Mouse (Mus musculus) liver, embryonic 15.5 days (tissue): ENCODE results near the gene Cwc27. TPM values are rescaled to one million over a fixed set of nuclear protein-coding genes. Genes with fewer than 3 reads are reported as not detected.

Source experiments
- ATAC-seq: fragments of 200-750 bp; cut with Nextera tagmentation; 2 replicates; pipeline ENCODE4 v1.8.0; 2017; ENCODE audit warnings: moderate number of reproducible peaks, mild to moderate bottlenecking, moderate library complexity; ENCODE audit not compliant: insufficient read depth
- H3K27ac ChIP-seq: fragments of 300-500 bp; sonication (generic); replicated peaks from 2 replicates; pipeline ENCODE4 v1.5.1; 2015; ENCODE audit warnings: mild to moderate bottlenecking, inconsistent platforms
- H3K27me3 ChIP-seq: fragments of 300-500 bp; sonication (generic); 2 replicates; pipeline ENCODE4 v1.6.1; 2015; ENCODE audit warnings: mild to moderate bottlenecking, inconsistent platforms
- H3K36me3 ChIP-seq: fragments of 300-500 bp; sonication (generic); replicated peaks from 2 replicates; pipeline ENCODE4 v1.6.1; 2015; ENCODE audit warnings: moderate library complexity, mild to moderate bottlenecking, inconsistent platforms
- H3K4me1 ChIP-seq: fragments of 300-500 bp; sonication (generic); replicated peaks from 2 replicates; pipeline ENCODE4 v1.6.1; 2015; ENCODE audit warnings: inconsistent platforms
- H3K4me2 ChIP-seq: fragments of 300-500 bp; sonication (generic); 2 replicates; pipeline ENCODE4 v1.6.1; 2015; ENCODE audit warnings: moderate library complexity, mild to moderate bottlenecking, inconsistent platforms
- H3K4me3 ChIP-seq: fragments of 300-500 bp; sonication (generic); replicated peaks from 2 replicates; pipeline ENCODE4 v1.5.1; 2015; ENCODE audit warnings: mild to moderate bottlenecking, inconsistent platforms
- H3K9ac ChIP-seq: fragments of 300-500 bp; sonication (generic); 2 replicates; pipeline ENCODE4 v1.6.1; 2015; ENCODE audit warnings: moderate library complexity, mild to moderate bottlenecking, inconsistent platforms
- H3K9me3 ChIP-seq: fragments of 300-500 bp; sonication (generic); replicated peaks from 2 replicates; pipeline ENCODE4 v1.6.1; 2016; ENCODE audit warnings: inconsistent platforms
- WGBS: fragments of 180-500 bp; shearing (Covaris S2); methylation state at CpG from one replicate; pipeline ENCODE4 v1.1.7; 2015; ENCODE audit warnings: mixed read lengths; ENCODE audit not compliant: insufficient replicate concordance; 5-methylcytosine and 5-hydroxymethylcytosine counted together
- polyA plus RNA-seq: library from polyadenylated mRNA; unstranded; fragments of >200 nt; fragmentation: Nextera tagmentation; extraction: Ambion mirVana; gene quantifications from 2 replicates; pipeline ENCODE4 v1.2.1, GENCODE M21; 2015

Cwc27 gene
- polyA plus RNA-seq, 1 experiment from 2014 or later = 8.3 TPM

DNA sequence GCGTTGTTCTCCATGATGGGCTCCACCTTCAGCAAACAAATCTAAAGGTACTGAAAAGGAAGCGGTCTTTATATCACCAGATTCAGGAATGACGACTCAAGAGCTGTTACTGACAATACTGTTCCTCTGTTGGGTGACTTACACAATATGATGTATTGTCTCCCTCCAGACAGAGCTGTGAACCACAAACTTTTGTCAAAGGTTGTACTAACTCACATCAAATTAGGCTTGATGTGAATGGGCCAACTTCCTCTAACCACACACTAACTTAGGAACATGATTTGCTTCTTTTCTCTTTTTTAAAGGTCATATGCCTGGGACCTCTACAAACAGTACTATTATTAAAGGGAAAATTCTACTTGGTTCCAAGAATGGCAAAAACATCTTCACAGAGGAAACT is 53.7 kb downstream of the Cwc27 start:
- no peak overlapping the region for H3K27ac ChIP-seq
- no peaks in the 10 kb centered on the region for H3K36me3 ChIP-seq
- H3K4me2 ChIP-seq = no peak overlapping the region
- no peaks in the 10 kb centered on the region for H3K27me3 ChIP-seq
- no peak for ATAC-seq
- no peak overlapping the region for H3K4me3 ChIP-seq
- WGBS = 68% methylated on average over 3 of the region's 3 CpGs
- H3K9ac ChIP-seq = no peak overlapping the region
- no peaks in the 10 kb centered on the region for H3K9me3 ChIP-seq
- no peaks in the 10 kb centered on the region for H3K4me1 ChIP-seq

GRCm38 (mm10) chr13:104762401-104762800 is 54.5 kb downstream of the Cwc27 start:
- no peak overlapping the region for H3K4me2 ChIP-seq
- H3K9me3 ChIP-seq = no peaks in the 10 kb centered on the region
- no peak overlapping the region for H3K9ac ChIP-seq
- 70% methylated on average over 4 of the region's 4 CpGs for WGBS
- H3K27me3 ChIP-seq = no peaks in the 10 kb centered on the region
- H3K4me1 ChIP-seq = no peaks in the 10 kb centered on the region
- H3K4me3 ChIP-seq = no peak overlapping the region
- H3K36me3 ChIP-seq = no peaks in the 10 kb centered on the region
- no peak overlapping the region for H3K27ac ChIP-seq
- ATAC-seq = no peak

GRCm38 (mm10) chr13:104759381-104759780 is 57.6 kb downstream of the Cwc27 start:
- Histone ChIP-seq H3K27me3 (no peaks in the 10 kb centered on the region), H3K4me3 (no peak overlapping the region), H3K9ac (no peak overlapping the region), H3K4me1 (no peaks in the 10 kb centered on the region), H3K4me2 (no peak overlapping the region), H3K27ac (no peak overlapping the region), H3K36me3 (no peaks in the 10 kb centered on the region), H3K9me3 (no peaks in the 10 kb centered on the region)
- WGBS = 77% methylated on average over 1 of the region's 1 CpGs
- no peak for ATAC-seq

- Histone ChIP-seq H3K4me2 (no peak overlapping the region), H3K27ac (no peak overlapping the region), H3K9me3 (no peaks in the 10 kb centered on the region), H3K4me3 (no peak overlapping the region), H3K4me1 (no peaks in the 10 kb centered on the region), H3K27me3 (no peaks in the 10 kb centered on the region), H3K36me3 (no peaks in the 10 kb centered on the region), H3K9ac (no peak overlapping the region)
- ATAC-seq = no peak
Observed at GRCm38 (mm10) chr13:104747032-104747431, 69.9 kb downstream of the Cwc27 start.

GRCm38 (mm10) chr13:104742866-104743265 is 74.1 kb downstream of the Cwc27 start:
- WGBS = 88% methylated on average over 4 of the region's 4 CpGs
- Histone ChIP-seq H3K36me3 (no peaks in the 10 kb centered on the region), H3K4me3 (no peak overlapping the region), H3K27me3 (no peaks in the 10 kb centered on the region), H3K9ac (no peak overlapping the region), H3K4me2 (no peak overlapping the region), H3K27ac (no peak overlapping the region), H3K9me3 (no peaks in the 10 kb centered on the region), H3K4me1 (no peaks in the 10 kb centered on the region)
- ATAC-seq = no peak

DNA sequence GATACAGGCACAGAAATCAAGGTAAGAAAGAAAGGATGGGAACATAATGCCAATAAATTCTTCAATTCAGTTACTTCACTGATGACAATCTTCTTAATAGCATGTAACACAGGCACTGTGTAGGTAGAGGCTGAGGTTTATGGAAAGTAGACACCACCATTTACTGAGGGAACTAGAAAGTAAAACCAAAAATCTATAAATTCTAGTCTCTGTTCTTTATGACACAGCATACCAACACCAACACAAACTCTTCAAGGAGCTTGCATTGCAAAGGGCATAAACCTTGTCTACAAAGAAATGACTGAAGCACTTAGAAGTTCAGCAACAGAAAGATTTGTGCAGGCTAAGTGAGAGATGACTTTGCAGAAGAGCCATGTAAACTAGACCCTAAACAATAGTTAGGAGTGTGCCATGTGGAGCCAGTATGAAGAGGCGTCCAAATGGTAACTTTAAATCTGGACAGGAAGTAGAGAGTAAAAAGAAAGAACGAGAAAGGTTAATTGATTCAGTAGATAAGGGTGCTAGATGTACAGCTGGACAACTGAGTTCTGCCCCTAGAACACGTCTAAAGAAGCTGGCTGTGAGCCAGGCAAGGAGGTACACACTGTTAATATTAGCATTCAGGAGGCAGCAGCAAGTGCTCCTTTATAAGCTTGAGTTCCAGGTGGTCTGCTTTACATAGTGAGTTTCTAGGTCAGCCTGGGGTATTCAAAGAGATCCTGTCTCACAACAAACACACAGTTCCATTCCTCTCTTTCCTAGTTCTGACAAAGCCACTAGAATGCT is 87.5 kb downstream of the Cwc27 start:
- H3K36me3 ChIP-seq = no peaks in the 10 kb centered on the region
- H3K9me3 ChIP-seq = no peaks in the 10 kb centered on the region
- whole genome bisulfite sequencing = 51% methylated on average over 3 of the region's 3 CpGs
- no peaks in the 10 kb centered on the region for H3K27me3 ChIP-seq
- H3K4me3 ChIP-seq = no peak overlapping the region
- no peak for ATAC-seq
- H3K27ac ChIP-seq = no peak overlapping the region
- H3K4me2 ChIP-seq = no peak overlapping the region
- no peaks in the 10 kb centered on the region for H3K4me1 ChIP-seq
- no peak overlapping the region for H3K9ac ChIP-seq

- no peaks in the 10 kb centered on the region for H3K36me3 ChIP-seq
- no peak for ATAC-seq
- no peak overlapping the region for H3K9ac ChIP-seq
- no peak overlapping the region for H3K4me3 ChIP-seq
- no peak overlapping the region for H3K4me2 ChIP-seq
- no peak overlapping the region for H3K27ac ChIP-seq
- no peaks in the 10 kb centered on the region for H3K9me3 ChIP-seq
- 74% methylated on average over 2 of the region's 2 CpGs for WGBS
- H3K4me1 ChIP-seq = no peaks in the 10 kb centered on the region
- no peaks in the 10 kb centered on the region for H3K27me3 ChIP-seq
Observed at GRCm38 (mm10) chr13:104727681-104728080, 89.3 kb downstream of the Cwc27 start.

GRCm38 (mm10) chr13:104720133-104720532 is 96.8 kb downstream of the Cwc27 start:
- Histone ChIP-seq H3K36me3 (no peaks in the 10 kb centered on the region), H3K4me3 (no peak overlapping the region), H3K27me3 (no peaks in the 10 kb centered on the region), H3K27ac (no peak overlapping the region), H3K4me1 (no peaks in the 10 kb centered on the region), H3K9ac (no peak overlapping the region), H3K9me3 (no peaks in the 10 kb centered on the region), H3K4me2 (no peak overlapping the region)
- WGBS = 43% methylated on average over 5 of the region's 5 CpGs
- ATAC-seq = no peak

DNA sequence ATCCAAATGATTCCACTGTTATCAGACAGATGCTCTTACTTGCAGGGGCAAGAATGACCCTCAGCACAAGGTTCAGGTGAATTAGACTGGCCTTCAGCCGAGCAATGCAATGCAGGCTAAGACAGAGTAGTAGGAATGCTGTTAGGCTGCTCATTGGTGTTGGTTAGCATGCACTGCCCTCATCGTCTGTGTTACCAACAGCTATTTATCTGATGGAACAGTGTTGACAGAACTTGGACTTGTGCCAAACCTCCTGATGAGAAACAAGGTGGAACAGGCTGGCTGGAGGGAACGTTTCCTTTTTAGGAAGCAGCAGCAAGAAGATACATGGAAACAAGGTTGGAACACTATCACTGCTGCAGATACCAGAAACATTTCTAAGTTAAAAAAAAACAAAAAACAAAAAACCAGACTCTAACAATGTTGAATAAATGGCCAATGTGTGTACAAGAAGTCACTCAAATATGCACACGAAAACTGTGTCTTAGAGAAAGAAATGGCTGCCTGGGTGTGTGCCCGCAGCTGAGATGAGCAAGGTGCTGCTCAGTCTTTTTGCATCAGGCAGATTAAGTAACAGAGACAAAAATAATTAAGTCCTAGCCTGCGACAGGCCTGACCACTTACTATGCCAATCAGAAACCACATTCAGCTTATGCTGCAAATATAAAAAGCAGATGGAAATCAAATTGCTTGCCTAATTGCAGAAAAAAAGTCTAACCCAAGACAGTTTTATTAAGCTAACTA is 122.2 kb downstream of the Cwc27 start:
- no peaks in the 10 kb centered on the region for H3K9me3 ChIP-seq
- no peaks in the 10 kb centered on the region for H3K4me1 ChIP-seq
- no peaks in the 10 kb centered on the region for H3K36me3 ChIP-seq
- WGBS = 53% methylated on average over 6 of the region's 6 CpGs
- H3K4me3 ChIP-seq = no peak overlapping the region
- no peak overlapping the region for H3K9ac ChIP-seq
- no peak overlapping the region for H3K4me2 ChIP-seq
- ATAC-seq = no peak; the same call in 1 of the 2 replicates
- no peak overlapping the region for H3K27ac ChIP-seq
- H3K27me3 ChIP-seq = no peaks in the 10 kb centered on the region

DNA sequence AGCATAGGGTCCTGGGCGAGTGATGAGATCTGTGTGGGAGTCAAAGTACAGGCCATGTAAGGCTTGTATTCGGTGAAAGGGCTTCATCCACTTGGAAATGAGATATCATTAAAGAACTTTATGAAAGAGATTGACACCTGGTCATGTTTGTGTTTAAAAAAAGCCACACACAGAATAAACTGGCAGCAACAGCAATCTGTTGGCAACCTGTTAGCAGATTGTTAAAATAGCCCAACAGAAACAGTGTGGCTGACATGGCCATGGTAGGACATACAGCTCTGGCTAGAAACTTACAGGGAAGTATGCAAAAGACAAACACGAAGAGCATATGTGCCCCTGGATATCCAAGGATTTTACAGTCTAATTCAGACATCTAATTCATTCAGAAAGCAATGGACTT is 124.2 kb downstream of the Cwc27 start:
- no peaks in the 10 kb centered on the region for H3K36me3 ChIP-seq
- H3K27me3 ChIP-seq = no peaks in the 10 kb centered on the region
- no peak overlapping the region for H3K27ac ChIP-seq
- no peak overlapping the region for H3K9ac ChIP-seq
- WGBS = 65% methylated on average over 3 of the region's 3 CpGs
- ATAC-seq = no peak
- H3K4me1 ChIP-seq = no peaks in the 10 kb centered on the region
- H3K4me3 ChIP-seq = no peak overlapping the region
- H3K4me2 ChIP-seq = no peak overlapping the region
- no peaks in the 10 kb centered on the region for H3K9me3 ChIP-seq

GRCm38 (mm10) chr13:104685537-104685936 is 131.4 kb downstream of the Cwc27 start:
- 23% methylated on average over 2 of the region's 2 CpGs for WGBS
- peak; percentile 69 for ATAC-seq
- no peak overlapping the region for H3K4me2 ChIP-seq

More at GRCm38 (mm10) chr13:104685537-104685936, 131.4 kb downstream of the Cwc27 start:
- no peak overlapping the region for H3K9ac ChIP-seq
- H3K27ac ChIP-seq = no peak overlapping the region
- H3K4me1 ChIP-seq = peaks cover 10% of the 10 kb centered on the region
- no peak overlapping the region for H3K4me3 ChIP-seq
- no peaks in the 10 kb centered on the region for H3K36me3 ChIP-seq
- H3K9me3 ChIP-seq = no peaks in the 10 kb centered on the region
- H3K27me3 ChIP-seq = no peaks in the 10 kb centered on the region
